Mouse (Mus musculus) ES-CJ7 (cell line): ENCODE measurements around the gene Tctn3.

Experiments
- DNase-seq: peaks from one replicate; pipeline ENCODE4 v3.0.0; 2011; ENCODE audit warnings: low read depth, low spot score

The Tctn3 gene

GRCm38 (mm10) chr19:40611830-40612506, at the start of gene Tctn3, which contains the start of gene Entpd1:
Gene Tctn3 (minus strand): TSS chr19:40612233.
Gene Entpd1 (plus strand): TSS chr19:40612366.
- peak; percentile 97 for DNase-seq

DNA sequence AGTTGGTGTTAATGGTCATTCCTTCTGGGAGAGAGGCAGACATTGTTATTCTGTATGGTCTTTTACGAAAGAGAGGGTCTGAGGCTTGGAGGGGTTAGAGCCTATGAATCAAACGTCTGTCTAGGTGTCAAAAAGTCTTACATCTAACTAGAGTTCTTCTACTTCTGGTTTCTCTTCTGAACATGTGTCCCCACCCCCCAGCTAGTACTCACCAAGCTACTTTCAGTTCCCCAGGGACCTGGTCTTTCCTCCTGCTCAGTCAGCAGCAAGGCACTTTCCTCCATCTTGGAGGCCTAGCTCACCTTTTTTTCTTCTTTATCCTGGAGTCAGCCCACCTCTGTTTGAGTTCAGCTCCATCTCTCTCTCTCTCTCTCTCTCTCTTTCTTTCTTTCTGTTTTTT, 49.1 kb upstream of the Tctn3 start:
- no peak for DNase-seq

- no peak for DNase-seq
Observed at GRCm38 (mm10) chr19:40660510-40660909, 48.5 kb upstream of the Tctn3 start.

DNA sequence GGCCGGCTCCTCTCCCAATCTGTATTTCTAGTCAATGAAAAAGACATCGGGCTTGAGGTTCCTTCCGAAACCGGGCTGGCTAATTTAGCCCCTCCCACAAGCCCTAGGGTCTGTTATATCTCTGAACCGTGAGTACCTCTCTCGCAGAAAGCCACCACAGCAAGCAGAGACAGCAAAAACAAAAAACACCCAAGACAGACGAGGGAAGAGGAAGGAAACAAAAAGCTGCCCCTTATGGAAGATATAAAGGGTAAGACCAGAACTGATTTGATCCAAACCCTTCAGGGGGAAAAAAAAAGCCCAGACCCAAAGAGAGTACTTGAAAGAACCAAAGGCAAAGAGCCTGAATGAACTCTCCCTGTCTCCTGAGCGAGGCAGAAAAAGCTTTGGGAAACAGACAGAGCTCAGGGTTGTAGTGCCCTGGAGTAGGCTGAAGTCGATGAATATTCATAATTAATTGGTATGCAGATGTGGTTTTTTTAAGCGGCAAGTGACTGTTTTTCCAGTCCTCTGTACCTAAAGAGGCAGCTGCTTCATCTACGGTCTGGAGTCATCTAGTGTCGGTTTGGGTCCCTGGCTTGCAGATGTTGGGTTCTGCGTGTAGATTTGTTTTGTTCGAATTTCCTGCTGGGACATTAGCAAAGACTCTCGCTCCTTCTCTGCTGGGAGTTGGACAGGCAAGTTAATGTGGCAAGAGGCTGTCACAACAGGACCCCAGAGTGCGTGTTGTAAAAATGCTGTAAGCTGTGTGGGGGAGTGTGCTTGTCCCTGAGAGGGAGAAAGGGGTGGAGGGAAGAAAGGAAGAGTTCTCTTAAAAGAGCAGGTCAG, 47.8 kb upstream of the Tctn3 start:
- DNase-seq = no peak

DNA sequence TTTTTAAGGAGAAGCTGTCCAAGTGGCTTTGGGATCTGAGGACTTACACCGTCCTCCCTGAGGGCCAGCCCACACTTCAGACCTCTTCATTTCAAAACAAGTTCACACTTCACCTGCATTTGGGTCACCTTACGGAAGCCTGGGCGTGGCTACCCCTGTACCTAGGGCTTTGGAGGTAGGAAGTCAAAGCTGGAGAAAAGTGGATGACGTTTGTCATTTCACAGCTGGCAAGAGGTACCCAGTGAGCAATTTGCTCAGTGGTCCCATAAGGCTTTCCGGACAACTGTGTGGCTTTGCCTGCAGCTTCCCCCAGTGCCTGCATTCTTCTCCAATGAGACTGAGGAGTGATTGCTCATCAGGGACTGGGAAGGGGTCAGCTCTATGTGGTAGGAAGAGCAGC, 46.9 kb upstream of the Tctn3 start:
- no peak for DNase-seq

- DNase-seq = no peak
Observed at GRCm38 (mm10) chr19:40658281-40658680, 46.2 kb upstream of the Tctn3 start.

DNA sequence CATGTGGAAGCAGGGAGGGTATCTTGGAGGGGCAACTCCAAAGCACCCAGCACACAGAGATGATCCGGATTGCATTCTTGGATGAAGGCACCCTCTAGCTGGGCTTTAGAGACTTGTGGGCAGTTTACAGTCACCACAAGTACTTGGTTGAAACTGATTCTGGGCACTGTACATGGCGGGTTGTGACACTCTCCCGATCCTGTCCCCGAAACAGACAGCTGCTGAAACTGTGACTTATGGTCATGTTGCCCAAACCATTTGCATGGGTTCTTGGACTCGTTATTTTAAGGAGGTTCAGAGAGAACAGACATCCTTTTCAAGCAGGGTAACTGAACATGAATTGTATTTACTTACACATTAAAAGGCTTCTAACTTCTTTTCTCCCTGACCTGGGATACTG, 44.2 kb upstream of the Tctn3 start:
- DNase-seq = no peak

GRCm38 (mm10) chr19:40650090-40650489, 38.1 kb upstream of the Tctn3 start:
- DNase-seq = no peak

DNA sequence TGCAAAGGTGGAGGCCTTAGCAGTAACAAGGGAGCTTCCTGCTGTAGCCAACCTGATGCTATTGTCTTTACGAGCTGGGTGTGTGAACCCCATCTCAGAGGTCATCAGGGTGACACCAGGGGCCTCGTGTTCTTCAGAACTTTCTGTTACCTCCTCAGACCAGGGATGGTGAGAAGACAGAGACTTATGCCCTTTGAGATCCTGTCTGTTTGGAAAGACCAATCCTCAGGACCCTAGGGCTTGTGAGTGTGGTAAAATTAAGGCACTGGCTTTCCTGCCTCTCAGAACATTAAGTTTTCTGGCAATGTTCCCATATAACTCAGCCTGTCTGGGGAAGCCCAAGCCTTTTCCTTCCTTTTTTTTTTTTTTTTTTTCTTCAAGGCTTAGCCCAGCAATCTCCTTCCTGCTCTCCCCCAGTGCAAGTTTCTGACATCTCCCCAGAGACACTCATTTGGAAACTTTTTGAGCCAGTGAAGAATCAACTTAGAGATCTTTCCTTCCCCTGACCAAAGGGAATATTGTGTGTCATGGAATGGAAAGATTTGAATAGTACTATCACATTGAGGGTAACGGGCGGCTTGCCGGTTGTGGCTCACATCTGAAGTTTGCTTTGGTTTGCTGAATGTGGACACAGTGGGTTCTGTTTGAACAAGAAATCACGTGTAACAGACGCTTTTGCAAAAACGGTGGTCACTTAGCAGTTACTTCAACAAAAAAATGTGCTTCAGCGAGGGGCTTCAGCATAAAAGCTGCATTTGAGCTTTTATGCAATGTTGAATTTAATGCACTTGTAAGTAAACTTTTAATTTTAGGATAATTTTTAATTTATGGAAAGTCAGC, 35.5 kb upstream of the Tctn3 start:
- no peak for DNase-seq

GRCm38 (mm10) chr19:40646379-40646778, 34.3 kb upstream of the Tctn3 start:
- DNase-seq = no peak

GRCm38 (mm10) chr19:40643846-40644245, 31.8 kb upstream of the Tctn3 start:
- DNase-seq = no peak

DNA sequence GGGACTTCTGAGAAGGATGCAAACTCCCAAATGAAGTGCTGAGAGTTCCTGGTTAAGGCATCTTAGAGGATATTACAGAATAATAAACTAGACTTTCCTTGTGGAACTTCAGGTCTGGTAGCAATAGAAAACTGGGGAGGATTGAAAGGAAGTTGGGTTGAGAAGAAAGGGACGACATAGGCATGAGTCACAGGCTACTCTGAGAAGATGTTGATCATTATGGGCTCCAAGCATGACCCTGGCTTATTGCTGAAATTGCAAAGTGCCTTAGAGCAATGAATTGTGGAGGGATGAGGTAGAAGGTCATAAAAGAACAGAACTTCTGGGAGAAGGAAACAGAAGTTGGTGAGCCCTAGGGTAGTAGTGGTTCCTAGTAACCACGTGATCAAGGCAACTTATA, 28.8 kb upstream of the Tctn3 start:
- no peak for DNase-seq

GRCm38 (mm10) chr19:40639729-40640304, 27.8 kb upstream of the Tctn3 start:
- DNase-seq = peak; percentile 28

GRCm38 (mm10) chr19:40638582-40638981, 26.5 kb upstream of the Tctn3 start:
- no peak for DNase-seq

DNA sequence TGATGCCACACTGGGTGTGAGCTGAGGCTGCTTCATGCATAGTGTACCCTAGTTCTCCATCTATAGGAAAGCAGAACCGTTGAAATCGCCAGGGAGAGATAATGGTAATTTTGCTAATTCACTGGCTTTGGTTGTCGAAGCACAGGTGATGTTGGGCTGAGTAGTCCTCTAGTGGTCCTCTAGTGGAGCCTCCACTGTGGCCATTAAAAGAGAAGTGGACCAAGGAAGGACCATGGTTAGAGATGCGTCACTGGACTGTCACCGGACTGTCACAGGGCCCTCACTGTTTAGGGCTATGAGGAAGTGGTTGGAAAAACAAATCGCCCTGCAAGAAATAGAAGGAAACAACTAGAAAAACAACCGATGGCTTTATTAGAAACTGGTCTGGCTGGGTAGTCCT, 25.6 kb upstream of the Tctn3 start:
- DNase-seq = no peak

GRCm38 (mm10) chr19:40637091-40637490, 25.1 kb upstream of the Tctn3 start:
- DNase-seq = no peak

DNA sequence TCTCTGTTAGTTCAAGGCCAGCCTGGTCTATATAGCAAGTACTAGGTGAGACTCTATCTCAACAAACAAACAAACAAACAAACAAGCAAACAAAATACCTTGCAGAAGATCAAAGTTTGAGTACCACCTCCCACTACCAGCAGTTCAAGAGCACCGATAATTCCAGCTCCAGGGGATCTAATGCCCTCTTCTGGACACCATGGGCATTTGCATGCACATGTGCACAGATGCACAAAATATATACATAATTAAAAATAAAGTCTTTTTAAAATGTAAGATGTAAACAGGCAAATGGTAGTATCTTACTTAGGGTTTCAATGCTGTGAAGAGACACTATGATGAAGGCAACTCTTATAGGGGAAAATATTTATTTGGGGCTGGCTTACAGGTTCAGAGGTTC, 21.1 kb upstream of the Tctn3 start:
- DNase-seq = peak; percentile 15

- DNase-seq = no peak
Observed at GRCm38 (mm10) chr19:40632668-40633067, 20.6 kb upstream of the Tctn3 start.

DNA sequence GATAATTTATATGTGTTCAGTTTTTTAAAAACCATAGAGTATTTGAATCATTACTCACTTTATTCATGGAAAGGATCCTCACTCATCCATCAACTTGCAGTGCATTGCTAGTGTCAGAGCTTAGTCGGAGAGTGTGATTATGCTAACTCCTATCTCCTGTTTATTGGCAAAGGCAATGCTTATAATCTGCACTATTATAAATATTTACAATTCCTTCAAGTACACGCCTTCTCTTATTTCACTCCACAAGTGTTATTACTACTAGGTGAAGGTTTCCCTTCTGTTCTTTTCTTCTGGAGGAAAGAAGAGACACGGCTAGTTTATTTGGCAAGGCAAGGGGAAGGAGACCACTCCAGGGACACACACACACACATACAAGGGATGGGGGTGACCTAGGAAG, 20.2 kb upstream of the Tctn3 start:
- no peak for DNase-seq

- no peak for DNase-seq
Observed at GRCm38 (mm10) chr19:40630606-40631005, 18.6 kb upstream of the Tctn3 start.

GRCm38 (mm10) chr19:40630096-40630495, 18.1 kb upstream of the Tctn3 start:
- DNase-seq = no peak

- no peak for DNase-seq
Observed at GRCm38 (mm10) chr19:40628950-40629349, 16.9 kb upstream of the Tctn3 start.
